Mouse (Mus musculus) heart, postnatal 14 days (tissue): ENCODE data around the gene Stpg2. TPM values are rescaled to one million over a fixed set of nuclear protein-coding genes. Genes with fewer than 3 reads are reported as not detected.
"Not testable (repeated sequence)": the region's sequence is repeated elsewhere in the genome, so short reads cannot be mapped to it uniquely, and the experiment has no call there.

Experiments used
- DNase-seq, 2 experiments: peaks; one replicate each; pipeline ENCODE4 v3.0.0; 2021 to 2022
- intact Hi-C: fragments of 180-260 bp; cut with DNase I; formaldehyde crosslinking; loops from one replicate; pipeline ENCODE4 v1.15.1; 2025
- total RNA-seq, 2 experiments: library from RNA; stranded (reverse); gene quantifications; 2 replicates each; pipeline ENCODE4 v1.2.3; 2021

Gene Stpg2
- total RNA-seq, 2 experiments from 2014 or later, result not detected

GRCm38 (mm10) chr3:139404673-139405072, 199.2 kb downstream of the Stpg2 start:
- no peak for DNase-seq
- intact Hi-C loops, result no loop called here

GRCm38 (mm10) chr3:139419142-139419541, 213.6 kb downstream of the Stpg2 start:
- no peak for DNase-seq
- intact Hi-C loops, result no loop called here

- no peak for DNase-seq
- intact Hi-C loops, result no loop called here
Measured at GRCm38 (mm10) chr3:139442170-139442569, 236.7 kb downstream of the Stpg2 start.

- intact Hi-C loops, result no loop called here
- DNase-seq, result no peak
Measured at GRCm38 (mm10) chr3:139495939-139496338, 290.4 kb downstream of the Stpg2 start.

- DNase-seq, result no peak
- intact Hi-C loops, result no loop called here
Measured at GRCm38 (mm10) chr3:139502216-139502615, 296.7 kb downstream of the Stpg2 start.

- intact Hi-C loops, result no loop called here
- no peak for DNase-seq
Measured at GRCm38 (mm10) chr3:139509275-139509985, 303.9 kb downstream of the Stpg2 start.

GRCm38 (mm10) chr3:139578496-139578895, 373.0 kb downstream of the Stpg2 start:
- intact Hi-C loops, result no loop called here
- DNase-seq, result no peak

- intact Hi-C loops, result no loop called here
- DNase-seq, result no peak
Measured at GRCm38 (mm10) chr3:139581298-139581697, 375.8 kb downstream of the Stpg2 start.

- no peak for DNase-seq
- intact Hi-C loops, result no loop called here
Measured at GRCm38 (mm10) chr3:139599508-139599907, 394.0 kb downstream of the Stpg2 start.

GRCm38 (mm10) chr3:139608267-139608666, 402.8 kb downstream of the Stpg2 start:
- intact Hi-C loops, DNase-seq: not testable (repeated sequence)

- no peak for DNase-seq
- intact Hi-C loops, result no loop called here
Measured at GRCm38 (mm10) chr3:139614641-139615040, 409.1 kb downstream of the Stpg2 start.

GRCm38 (mm10) chr3:139615791-139616190, 410.3 kb downstream of the Stpg2 start:
- intact Hi-C loops, result no loop called here
- DNase-seq, result no peak

- intact Hi-C loops, result no loop called here
- no peak for DNase-seq
Measured at GRCm38 (mm10) chr3:139637887-139638286, 432.4 kb downstream of the Stpg2 start.

GRCm38 (mm10) chr3:139651505-139651904, 446.0 kb downstream of the Stpg2 start:
- DNase-seq, result no peak
- intact Hi-C loops, result no loop called here

GRCm38 (mm10) chr3:139659416-139659815, 453.9 kb downstream of the Stpg2 start:
- intact Hi-C loops, result no loop called here
- DNase-seq, result no peak

- intact Hi-C loops, result no loop called here
- no peak for DNase-seq
Measured at GRCm38 (mm10) chr3:139662241-139662640, 456.7 kb downstream of the Stpg2 start.

- DNase-seq, result no peak
- intact Hi-C loops, result no loop called here
Measured at GRCm38 (mm10) chr3:139663712-139664245, 458.3 kb downstream of the Stpg2 start.

- intact Hi-C loops, result no loop called here
- no peak for DNase-seq
Measured at GRCm38 (mm10) chr3:139665047-139665446, 459.6 kb downstream of the Stpg2 start.

- DNase-seq, result no peak
- intact Hi-C loops, result no loop called here
Measured at GRCm38 (mm10) chr3:139676192-139676591, 470.7 kb downstream of the Stpg2 start.

- DNase-seq, result no peak
- intact Hi-C loops, result no loop called here
Measured at GRCm38 (mm10) chr3:139676723-139677122, 471.2 kb downstream of the Stpg2 start.

GRCm38 (mm10) chr3:139704238-139704637, 498.7 kb downstream of the Stpg2 start:
- DNase-seq, intact Hi-C loops: not testable (repeated sequence)

GRCm38 (mm10) chr3:139707396-139707795, 501.9 kb downstream of the Stpg2 start:
- intact Hi-C loops, DNase-seq: not testable (repeated sequence)
